Mouse (Mus musculus) midbrain, embryonic 12.5 days (tissue): ENCODE data around the gene Ccdc88a. TPM values are rescaled to one million over a fixed set of nuclear protein-coding genes. Genes with fewer than 3 reads are reported as not detected.

Experiments
- ATAC-seq: fragments of 200-750 bp; cut with Nextera tagmentation; 2 replicates; pipeline ENCODE4 v1.8.0; 2017; ENCODE audit warnings: low read depth, moderate TSS enrichment, moderate library complexity; ENCODE audit not compliant: low FRiP score
- H3K27ac ChIP-seq: fragments of 300-500 bp; sonication (generic); replicated peaks from 2 replicates; pipeline ENCODE4 v1.5.1; 2016; ENCODE audit warnings: mild to moderate bottlenecking
- H3K27me3 ChIP-seq: fragments of 300-500 bp; sonication (generic); 2 replicates; pipeline ENCODE4 v1.6.1; 2016; ENCODE audit warnings: mild to moderate bottlenecking
- H3K36me3 ChIP-seq: fragments of 300-500 bp; sonication (generic); 2 replicates; pipeline ENCODE4 v1.6.1; 2016
- H3K4me1 ChIP-seq: fragments of 300-500 bp; sonication (generic); 2 replicates; pipeline ENCODE4 v1.6.1; 2016
- H3K4me2 ChIP-seq: fragments of 300-500 bp; sonication (generic); replicated peaks from 2 replicates; pipeline ENCODE4 v1.6.1; 2016; ENCODE audit warnings: mild to moderate bottlenecking, moderate library complexity
- H3K4me3 ChIP-seq: fragments of 300-500 bp; sonication (generic); 2 replicates; pipeline ENCODE4 v1.5.1; 2016; ENCODE audit warnings: mild to moderate bottlenecking
- H3K9ac ChIP-seq: fragments of 300-500 bp; sonication (generic); replicated peaks from 2 replicates; pipeline ENCODE4 v1.6.1; 2016; ENCODE audit warnings: mild to moderate bottlenecking, moderate library complexity
- H3K9me3 ChIP-seq: fragments of 300-500 bp; sonication (generic); 2 replicates; pipeline ENCODE4 v1.6.1; 2016; ENCODE audit warnings: mild to moderate bottlenecking
- WGBS: fragments of 180-500 bp; shearing (Covaris S2); methylation state at CpG from one replicate; pipeline ENCODE4 v1.1.7; 2016; 5-methylcytosine and 5-hydroxymethylcytosine counted together
- polyA plus RNA-seq: library from polyadenylated mRNA; unstranded; fragments of >200 nt; fragmentation: Nextera tagmentation; extraction: Ambion mirVana; gene quantifications from 2 replicates; pipeline ENCODE4 v1.2.1, GENCODE M21; 2016

The Ccdc88a gene
- polyA plus RNA-seq = 76.4 and 89.5 TPM in 2 replicates

DNA sequence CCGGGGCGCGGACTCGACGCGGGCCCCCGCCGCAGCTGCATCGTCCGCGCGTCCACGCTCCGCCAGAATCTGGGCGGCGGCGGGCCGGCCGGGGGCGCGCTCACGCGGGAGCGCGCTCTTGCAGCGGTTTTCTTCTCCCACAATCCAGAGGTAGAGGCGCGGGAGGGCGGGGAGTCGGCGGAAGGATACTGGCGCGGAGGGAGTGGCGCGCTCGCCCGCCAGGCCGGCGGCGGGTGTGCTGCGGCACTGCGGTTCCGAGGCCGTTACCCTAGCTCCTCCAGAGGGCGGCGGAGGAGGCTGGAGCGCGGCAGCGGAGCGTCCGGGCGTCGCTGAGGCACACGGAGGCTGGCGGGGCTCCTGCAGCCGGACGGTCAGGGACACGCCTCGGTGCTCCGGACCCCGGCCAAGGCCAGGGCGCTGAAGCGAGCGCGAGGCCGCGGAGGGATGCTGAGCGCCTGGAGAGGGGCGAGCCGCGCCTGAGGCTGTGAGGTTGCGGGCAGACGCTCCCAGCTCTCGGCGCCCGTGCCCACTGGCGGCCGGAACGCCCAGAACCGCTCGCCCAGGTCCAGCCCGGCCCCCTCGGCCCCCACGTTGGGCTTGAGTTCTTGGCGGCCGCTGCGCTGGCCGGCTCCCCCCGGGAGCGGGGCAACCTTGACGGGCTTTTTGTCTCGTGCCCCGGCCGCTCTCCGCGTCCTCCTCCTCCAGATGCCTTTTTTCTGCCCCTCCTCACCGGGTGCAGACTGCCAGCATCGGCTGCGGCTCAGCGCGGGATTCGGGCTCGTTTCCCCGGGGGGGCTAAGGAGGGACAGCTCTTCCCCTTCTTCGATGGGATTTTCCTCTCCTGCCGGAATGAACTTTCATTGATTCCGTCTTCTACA lies at the start of gene Ccdc88a:
TSS of gene Ccdc88a (plus strand) at position 263 of the 878 bp plus-strand sequence.
- ATAC-seq = peak; percentile 97
- Histone ChIP-seq H3K9ac (peak within 1 kb of the TSS; percentile 97), H3K27ac (peak within 1 kb of the TSS; percentile 100), H3K4me3 (peak within 1 kb of the TSS; percentile 93), H3K36me3 (no peaks in the 10 kb centered on the region), H3K4me1 (peaks cover 11% of the 10 kb centered on the region), H3K27me3 (no peaks in the 10 kb centered on the region; the same call in 1 of the 2 replicates), H3K4me2 (peak within 1 kb of the TSS; percentile 58), H3K9me3 (no peaks in the 10 kb centered on the region)
- under 1% methylated on average over 76 of the region's 107 CpGs for WGBS

DNA sequence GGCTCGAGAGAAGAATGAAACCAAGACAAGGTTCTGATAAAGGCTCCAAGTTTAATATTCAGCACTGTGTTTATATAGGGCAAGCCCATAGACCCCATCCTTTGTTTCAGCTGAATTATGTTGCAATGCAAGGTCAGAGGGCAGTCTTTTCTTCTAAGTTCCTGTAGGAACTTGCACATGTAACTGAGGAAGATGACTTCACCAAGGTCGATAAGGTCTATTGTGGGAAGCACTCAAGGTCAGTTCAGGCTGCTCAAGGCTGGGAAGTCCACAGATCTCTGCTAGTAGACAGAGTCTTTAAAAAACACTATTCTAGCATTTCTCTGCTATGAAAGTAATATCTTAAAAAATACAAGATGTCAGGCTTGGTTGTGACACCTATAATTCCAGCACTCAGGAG lies 38.0 kb upstream of the Ccdc88a start:
- Histone ChIP-seq H3K9ac (no peak overlapping the region), H3K27me3 (no peaks in the 10 kb centered on the region), H3K4me1 (no peaks in the 10 kb centered on the region), H3K27ac (no peak overlapping the region), H3K4me3 (no peak overlapping the region), H3K9me3 (0 out of 2 replicates have a peak, but pooled peaks cover 2% of the 10 kb centered on the region), H3K36me3 (no peaks in the 10 kb centered on the region), H3K4me2 (no peak overlapping the region)
- 79% methylated on average over 2 of the region's 2 CpGs for WGBS
- ATAC-seq = no peak

DNA sequence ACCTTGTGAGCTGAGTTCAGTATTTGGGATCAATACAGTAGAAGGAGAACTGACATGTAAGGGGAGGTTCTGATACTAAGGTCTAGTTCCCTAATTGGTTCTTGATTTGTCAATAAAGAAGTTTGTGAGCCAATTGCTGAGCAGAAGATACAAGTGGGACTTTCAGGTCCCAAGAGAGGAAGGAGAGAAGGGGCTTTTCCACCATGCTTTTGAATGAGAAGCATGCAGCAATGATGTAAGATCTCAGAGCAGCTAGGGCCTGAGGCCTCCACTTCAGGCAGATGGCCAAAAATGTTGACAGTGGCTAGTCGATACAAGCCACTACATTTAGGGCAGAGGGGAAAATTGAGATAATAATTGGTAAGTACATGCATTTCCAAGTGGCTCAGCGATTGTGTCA lies 32.2 kb upstream of the Ccdc88a start:
- H3K4me1 ChIP-seq = no peaks in the 10 kb centered on the region
- H3K4me3 ChIP-seq = no peak overlapping the region
- no peaks in the 10 kb centered on the region for H3K27me3 ChIP-seq
- H3K4me2 ChIP-seq = no peak overlapping the region
- no peak overlapping the region for H3K27ac ChIP-seq
- WGBS = 83% methylated on average over 2 of the region's 2 CpGs
- H3K9ac ChIP-seq = no peak overlapping the region
- no peaks in the 10 kb centered on the region for H3K9me3 ChIP-seq
- no peaks in the 10 kb centered on the region for H3K36me3 ChIP-seq
- no peak for ATAC-seq

DNA sequence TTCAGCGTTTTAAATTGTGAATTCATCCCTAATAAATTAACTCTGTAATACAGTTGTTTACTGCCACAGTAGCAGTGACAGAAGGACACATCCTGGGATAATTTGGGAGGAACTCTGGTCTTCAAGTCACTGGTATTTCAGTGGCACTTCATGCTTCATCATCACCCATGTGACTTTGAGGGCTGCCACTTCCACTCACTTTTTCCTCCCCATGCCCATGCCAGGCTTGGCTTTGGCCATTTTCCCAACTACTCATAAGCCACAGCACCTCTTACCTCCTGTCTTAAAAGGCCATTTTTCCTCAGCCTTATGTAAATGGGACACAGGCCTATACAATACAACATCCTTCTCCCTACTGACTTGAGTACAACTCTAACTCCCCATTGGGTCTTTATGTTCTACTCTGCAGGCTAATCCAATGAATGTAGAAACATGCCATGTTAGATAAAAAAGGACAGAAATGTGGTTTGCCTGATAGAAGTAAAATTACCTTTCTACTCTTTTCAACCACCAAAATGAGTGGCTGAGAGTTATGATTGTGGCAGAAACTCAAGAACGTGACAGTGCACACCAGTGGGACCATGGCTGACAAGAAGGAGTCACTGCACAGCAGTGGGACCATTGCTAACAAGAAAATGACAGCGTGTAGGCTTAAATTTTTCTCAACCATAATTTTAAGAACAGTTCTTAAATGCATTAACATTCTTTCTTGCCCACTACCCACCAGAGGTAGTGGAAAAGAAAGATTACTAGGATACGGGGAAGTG lies 28.4 kb upstream of the Ccdc88a start:
- Histone ChIP-seq H3K4me1 (no peaks in the 10 kb centered on the region), H3K9me3 (no peaks in the 10 kb centered on the region), H3K27ac (no peak overlapping the region), H3K4me3 (no peak overlapping the region), H3K27me3 (no peaks in the 10 kb centered on the region), H3K9ac (no peak overlapping the region), H3K4me2 (no peak overlapping the region), H3K36me3 (no peaks in the 10 kb centered on the region)
- 79% methylated on average over 4 of the region's 4 CpGs for WGBS
- ATAC-seq = no peak

DNA sequence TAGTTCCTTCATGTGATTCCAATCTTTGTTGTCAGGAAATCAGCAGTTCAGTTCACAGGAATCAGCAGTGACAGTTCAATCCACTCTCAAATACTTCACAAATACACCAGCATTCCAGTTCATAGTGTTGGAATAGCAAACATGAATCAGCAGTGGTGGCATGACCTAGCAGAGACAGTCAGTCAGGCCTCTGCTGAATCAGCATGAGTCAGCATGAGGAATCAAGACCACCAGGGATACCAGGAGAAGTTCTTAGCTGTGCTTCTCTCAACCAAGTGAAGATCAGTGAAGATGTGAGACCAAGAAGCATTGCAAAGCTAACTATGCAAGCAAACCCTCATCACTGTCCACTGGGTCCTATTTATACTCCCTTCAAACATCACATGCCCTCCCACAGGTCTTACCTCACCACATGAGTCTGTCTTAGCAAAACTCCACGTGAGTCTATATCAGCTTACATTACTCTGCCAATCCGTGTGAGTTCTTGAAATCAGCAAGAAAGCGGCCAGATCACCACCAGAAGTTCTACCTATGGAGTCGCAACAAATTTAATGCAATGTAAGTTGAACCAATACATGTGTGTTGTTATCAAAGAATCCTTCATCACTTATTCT lies 27.7 kb upstream of the Ccdc88a start:
- ATAC-seq = no peak
- WGBS = 82% methylated on average over 4 of the region's 4 CpGs
- no peak overlapping the region for H3K4me2 ChIP-seq

DNA sequence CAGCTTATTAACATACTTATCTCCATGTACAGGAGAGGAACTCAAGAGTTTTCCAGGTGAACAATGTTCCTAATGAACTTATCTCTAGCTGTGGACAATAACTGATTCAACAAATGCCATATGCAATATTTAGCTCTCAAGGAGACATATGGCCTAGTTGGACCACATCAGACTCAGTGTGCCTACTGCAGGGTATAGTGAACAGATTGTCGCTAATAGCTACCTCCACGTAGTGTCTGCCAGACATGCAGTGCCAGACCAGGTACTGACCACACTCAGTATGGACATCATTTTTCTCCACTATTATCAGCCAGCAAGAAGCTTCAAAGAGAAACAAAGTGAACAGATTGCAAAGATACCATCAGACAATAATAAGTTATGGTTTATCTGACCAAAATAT lies 22.6 kb upstream of the Ccdc88a start:
- Histone ChIP-seq H3K9ac (no peak overlapping the region), H3K4me2 (no peak overlapping the region), H3K4me3 (no peak overlapping the region), H3K4me1 (no peaks in the 10 kb centered on the region), H3K27ac (no peak overlapping the region), H3K27me3 (no peaks in the 10 kb centered on the region), H3K9me3 (no peaks in the 10 kb centered on the region), H3K36me3 (no peaks in the 10 kb centered on the region)
- ATAC-seq = no peak
- WGBS = 98% methylated on average over 2 of the region's 2 CpGs

More for the DNA sequence above, 27.7 kb upstream of the Ccdc88a start:
- H3K4me3 ChIP-seq = no peak overlapping the region
- no peaks in the 10 kb centered on the region for H3K9me3 ChIP-seq
- H3K4me1 ChIP-seq = no peaks in the 10 kb centered on the region
- H3K9ac ChIP-seq = no peak overlapping the region
- H3K27me3 ChIP-seq = no peaks in the 10 kb centered on the region
- H3K27ac ChIP-seq = no peak overlapping the region
- H3K36me3 ChIP-seq = no peaks in the 10 kb centered on the region

DNA sequence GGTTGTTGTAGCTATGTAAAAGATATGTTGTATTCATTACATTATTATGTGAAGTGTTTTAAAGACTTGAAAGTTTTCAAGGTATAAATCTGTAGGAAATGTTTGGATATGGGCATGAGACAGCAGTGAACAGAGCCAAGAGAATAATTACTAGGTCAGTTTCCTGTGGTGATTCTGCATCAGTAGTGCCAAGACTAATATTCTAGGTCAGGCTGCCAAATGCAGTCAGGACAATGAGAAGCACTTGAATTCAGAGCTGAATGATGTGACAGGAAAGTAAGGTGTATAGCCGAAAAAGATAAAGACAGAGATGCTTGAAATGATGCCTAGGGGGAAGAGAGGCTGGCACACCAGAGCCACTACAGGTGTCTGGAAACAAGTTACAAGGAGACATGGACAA lies 21.2 kb upstream of the Ccdc88a start:
- no peaks in the 10 kb centered on the region for H3K27me3 ChIP-seq
- WGBS = 91% methylated on average over 1 of the region's 1 CpGs

DNA sequence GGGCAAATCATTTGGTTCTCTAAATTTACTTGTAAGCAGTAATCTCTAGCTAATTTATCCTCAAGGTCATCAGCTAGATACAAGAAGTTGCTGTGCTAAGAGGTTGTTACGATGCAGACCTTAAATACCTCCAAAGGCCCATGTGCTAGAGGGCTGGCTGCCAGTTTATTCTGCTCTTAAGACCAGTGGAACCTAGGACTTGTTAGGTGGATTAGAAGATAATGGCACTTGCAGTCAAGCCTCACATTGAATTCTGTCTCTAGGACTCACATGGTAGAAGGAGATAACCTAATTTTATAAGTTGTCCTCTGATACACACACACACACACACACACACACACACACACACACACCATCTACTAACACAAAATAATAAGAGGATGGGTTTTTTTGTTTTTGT lies 5.3 kb upstream of the Ccdc88a start:
- no peak overlapping the region for H3K4me3 ChIP-seq
- H3K27ac ChIP-seq = no peak overlapping the region
- no peak overlapping the region for H3K4me2 ChIP-seq
- H3K27me3 ChIP-seq = no peaks in the 10 kb centered on the region; the same call in 1 of the 2 replicates
- no peak overlapping the region for H3K9ac ChIP-seq
- H3K9me3 ChIP-seq = no peaks in the 10 kb centered on the region
- no peaks in the 10 kb centered on the region for H3K4me1 ChIP-seq
- no peak for ATAC-seq
- WGBS = 82% methylated on average over 1 of the region's 1 CpGs
- H3K36me3 ChIP-seq = no peaks in the 10 kb centered on the region

More for the DNA sequence above, 21.2 kb upstream of the Ccdc88a start:
- Histone ChIP-seq H3K4me1 (no peaks in the 10 kb centered on the region), H3K4me2 (no peak overlapping the region), H3K9me3 (no peaks in the 10 kb centered on the region), H3K9ac (no peak overlapping the region), H3K36me3 (no peaks in the 10 kb centered on the region), H3K4me3 (no peak overlapping the region), H3K27ac (no peak overlapping the region)
- no peak for ATAC-seq

DNA sequence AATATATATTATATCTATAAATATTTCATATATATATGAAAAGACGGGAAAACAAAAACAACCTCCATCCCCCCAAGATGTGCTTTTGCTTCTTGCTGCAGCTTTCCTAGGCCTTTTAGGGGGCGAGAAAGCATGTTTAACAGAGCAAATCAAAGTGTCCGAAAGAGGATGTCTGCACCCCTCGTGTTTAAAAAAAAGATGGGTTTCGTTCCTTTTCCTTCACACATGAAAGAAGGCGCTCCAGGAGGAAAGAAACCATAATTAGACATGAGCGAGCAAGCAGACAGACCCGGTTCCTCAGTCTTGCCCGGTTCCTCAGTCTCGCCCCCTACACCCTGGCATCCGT lies 435 bp upstream of the Ccdc88a start:
- Histone ChIP-seq H3K4me1 (peaks cover 11% of the 10 kb centered on the region), H3K36me3 (no peaks in the 10 kb centered on the region), H3K4me3 (peak overlapping the region; percentile 93), H3K27me3 (no peaks in the 10 kb centered on the region; the same call in 1 of the 2 replicates), H3K9me3 (no peaks in the 10 kb centered on the region), H3K4me2 (peak overlapping the region; percentile 58), H3K9ac (peak overlapping the region; percentile 97), H3K27ac (peak overlapping the region; percentile 100)
- no peak for ATAC-seq
- 5% methylated on average over 11 of the region's 11 CpGs for WGBS

DNA sequence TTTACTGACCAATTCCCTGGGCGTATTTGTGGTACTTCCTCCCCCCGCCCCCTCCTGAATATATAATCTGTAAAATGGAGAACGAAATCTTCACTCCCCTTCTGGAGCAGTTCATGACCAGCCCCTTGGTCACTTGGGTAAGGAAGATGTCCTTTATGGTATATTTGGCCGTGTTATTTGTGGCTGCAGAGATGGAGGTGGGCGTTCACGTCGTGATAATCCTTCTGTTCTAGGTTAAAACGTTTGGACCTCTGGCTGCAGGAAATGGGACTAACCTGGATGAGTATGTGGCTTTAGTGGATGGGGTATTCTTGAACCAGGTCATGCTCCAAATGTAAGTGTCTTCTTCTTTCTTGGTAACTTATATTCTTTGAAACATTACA lies 807 bp downstream of the Ccdc88a start:
- H3K4me1 ChIP-seq = peaks cover 11% of the 10 kb centered on the region
- WGBS = 0% methylated on average over 8 of the region's 8 CpGs
- peak overlapping the region; percentile 100 for H3K27ac ChIP-seq
- peak overlapping the region; percentile 97 for H3K9ac ChIP-seq
- no peaks in the 10 kb centered on the region; the same call in 1 of the 2 replicates for H3K27me3 ChIP-seq
- no peaks in the 10 kb centered on the region for H3K9me3 ChIP-seq
- no peaks in the 10 kb centered on the region for H3K36me3 ChIP-seq
- peak; percentile 11 for ATAC-seq
- peak overlapping the region; percentile 58 for H3K4me2 ChIP-seq
- H3K4me3 ChIP-seq = peak overlapping the region; percentile 93

DNA sequence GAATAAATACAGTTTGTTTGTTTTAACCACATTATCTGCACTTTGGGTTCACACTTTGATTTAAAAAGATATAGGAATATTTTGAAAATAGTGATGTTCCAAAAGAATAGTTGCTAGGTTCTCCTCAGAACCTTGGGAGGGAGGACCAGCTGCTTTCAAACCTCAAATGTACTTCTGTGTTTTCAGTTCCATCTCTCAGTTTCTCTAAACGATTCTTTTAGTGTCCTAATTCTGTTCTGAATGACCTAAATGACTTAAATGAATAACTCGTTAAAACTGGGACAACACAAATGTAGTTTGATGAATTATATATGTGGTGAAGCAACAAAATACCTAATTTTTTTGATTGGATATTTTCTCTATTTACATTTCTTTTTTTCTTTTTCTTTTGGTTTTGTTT lies 3.2 kb downstream of the Ccdc88a start:
- 89% methylated on average over 2 of the region's 2 CpGs for WGBS
- peaks cover 11% of the 10 kb centered on the region for H3K4me1 ChIP-seq
- no peaks in the 10 kb centered on the region for H3K9me3 ChIP-seq
- H3K27ac ChIP-seq = no peak overlapping the region
- H3K9ac ChIP-seq = no peak overlapping the region
- H3K27me3 ChIP-seq = no peaks in the 10 kb centered on the region; the same call in 1 of the 2 replicates
- peak overlapping the region; percentile 38 for H3K4me2 ChIP-seq
- ATAC-seq = no peak
- no peak overlapping the region for H3K4me3 ChIP-seq
- H3K36me3 ChIP-seq = no peaks in the 10 kb centered on the region

DNA sequence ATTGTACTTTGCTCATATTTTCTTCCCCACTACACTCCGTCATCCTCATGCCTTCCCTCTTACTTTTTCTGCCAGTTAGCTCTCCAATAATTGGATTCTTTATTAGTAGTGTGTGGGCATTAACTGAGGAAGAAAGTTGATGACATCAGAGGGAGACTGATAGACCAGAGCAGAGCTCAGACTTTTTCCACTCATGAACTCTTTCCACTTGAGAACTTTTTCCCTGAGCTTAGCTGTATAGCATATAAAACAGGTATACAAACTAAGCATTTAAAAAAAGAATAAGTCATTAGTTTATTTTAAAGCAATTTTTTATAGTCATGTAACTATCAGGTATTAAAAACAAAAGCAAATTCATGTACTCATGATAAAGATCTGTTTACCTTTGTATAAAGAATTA lies 5.3 kb downstream of the Ccdc88a start:
- H3K4me2 ChIP-seq = no peak overlapping the region
- no peak overlapping the region for H3K4me3 ChIP-seq
- peaks cover 11% of the 10 kb centered on the region for H3K4me1 ChIP-seq
- WGBS = 97% methylated on average over 1 of the region's 1 CpGs
- H3K9me3 ChIP-seq = no peaks in the 10 kb centered on the region
- H3K27ac ChIP-seq = no peak overlapping the region
- no peaks in the 10 kb centered on the region for H3K36me3 ChIP-seq
- no peaks in the 10 kb centered on the region for H3K27me3 ChIP-seq
- no peak overlapping the region for H3K9ac ChIP-seq
- no peak for ATAC-seq
